Mouse (Mus musculus) stomach, postnatal 0 days (tissue): ENCODE data around the gene Cirbp.

Experiments
- CTCF ChIP-seq: IDR thresholded peaks from 2 replicates; pipeline ENCODE4 v1.5.1; 2016; ENCODE audit warnings: antibody characterized with exemption, low read depth, mild to moderate bottlenecking, moderate library complexity
- EP300 ChIP-seq: optimal IDR thresholded peaks from 2 replicates; pipeline ENCODE3; 2016; ENCODE audit warnings: antibody characterized with exemption

- TF ChIP-seq CTCF (no peak), EP300 (no peak)
Measured at GRCm38 (mm10) chr10:80134421-80134820, 31.4 kb upstream of the Cirbp start.
